Mouse (Mus musculus): ENCODE data around the gene Carmil2.

DNA sequence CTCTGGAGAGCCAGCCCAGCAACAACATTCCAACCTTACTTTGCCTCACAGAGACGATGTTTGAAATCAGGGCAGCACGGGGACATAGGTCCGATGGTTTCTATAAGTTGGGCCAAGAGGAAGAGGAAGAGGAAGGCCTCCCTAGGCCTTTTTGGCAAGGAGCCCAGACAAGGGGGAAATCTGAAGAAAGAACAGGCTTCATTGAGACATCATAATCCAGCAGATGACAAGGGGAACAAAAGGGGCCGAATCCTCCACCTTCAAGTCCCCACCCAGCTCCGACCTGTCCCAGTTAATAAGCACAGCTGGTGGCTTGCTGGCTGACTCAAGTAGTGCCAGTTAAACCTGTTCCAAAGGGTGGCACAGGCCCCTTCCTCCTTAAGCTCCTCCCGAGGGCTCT, 29.0 kb downstream of the Carmil2 start:
- TF ChIP-seq CTCF (IDR thresholded peaks at IDR 0.05; ENCODE audit: low read depth) (no peak), EP300 (optimal IDR thresholded peaks at IDR 0.05) (peak; percentile 88)
